Mouse (Mus musculus) ES-E14 (cell line): Measurements from ENCODE around the gene Gramd1b. TPM values are rescaled to one million over a fixed set of nuclear protein-coding genes. Genes with fewer than 3 reads are reported as not detected.

Experiments used
- DNase-seq: peaks from one replicate; pipeline ENCODE4 v3.0.0-alpha.2; 2013; ENCODE audit warnings: low read depth, low spot score
- H3K27ac ChIP-seq: 2 replicates; pipeline ENCODE4 v1.5.1; 2012; ENCODE audit warnings: low read depth, mild to moderate bottlenecking, low read length, moderate library complexity, mixed read lengths; ENCODE audit not compliant: poor library complexity, insufficient read depth, severe bottlenecking
- H3K36me3 ChIP-seq: 2 replicates; pipeline ENCODE4 v1.6.1; 2012; ENCODE audit warnings: mild to moderate bottlenecking, low read length, moderate library complexity, mixed read lengths; ENCODE audit not compliant: control insufficient read depth, poor library complexity, insufficient read depth, severe bottlenecking
- H3K4me1 ChIP-seq, 2 experiments: fragments of 150-350 bp in 1 of 2; sonication (generic) in 1 of 2; 2 replicates each; pipeline ENCODE4 v1.6.1; 2012; ENCODE audit warnings: low read length in 2 of 2, mild to moderate bottlenecking in 1 of 2, mixed read lengths in 1 of 2; ENCODE audit not compliant: control insufficient read depth in 2 of 2, insufficient read depth in 2 of 2, poor library complexity in 1 of 2
- H3K4me3 ChIP-seq, 2 experiments: fragments of 150-350 bp in 1 of 2; sonication (generic) in 1 of 2; 2 replicates each; pipeline ENCODE4 v1.5.1; 2012; ENCODE audit warnings: low read length in 2 of 2, low read depth in 1 of 2, mild to moderate bottlenecking in 1 of 2, mixed read lengths in 1 of 2; ENCODE audit not compliant: insufficient read depth in 1 of 2, poor library complexity in 1 of 2, severe bottlenecking in 1 of 2
- H3K9ac ChIP-seq: 2 replicates; pipeline ENCODE4 v1.6.1; 2012; ENCODE audit warnings: low read depth, mild to moderate bottlenecking, low read length, mixed read lengths; ENCODE audit not compliant: poor library complexity, insufficient read depth, severe bottlenecking
- H3K9me3 ChIP-seq: fragments of 150-350 bp; sonication (generic); 2 replicates; pipeline ENCODE4 v1.6.1; 2012; ENCODE audit warnings: low read depth, mild to moderate bottlenecking, low read length; ENCODE audit not compliant: control insufficient read depth, insufficient read depth
- CHD2 ChIP-seq: IDR thresholded peaks from 2 replicates; pipeline ENCODE4 v1.6.1; 2014; ENCODE audit warnings: mild to moderate bottlenecking, low read depth, low read length, inconsistent platforms
- HCFC1 ChIP-seq: IDR thresholded peaks from 2 replicates; pipeline ENCODE4 v1.6.1; 2012; ENCODE audit warnings: low read length, inconsistent platforms, borderline replicate concordance; ENCODE audit not compliant: insufficient read depth
- MAFK ChIP-seq: IDR thresholded peaks from 2 replicates; pipeline ENCODE4 v1.6.1; 2014; ENCODE audit warnings: mild to moderate bottlenecking, low read depth, low read length, inconsistent platforms; ENCODE audit not compliant: insufficient read depth
- ZC3H11A ChIP-seq: IDR thresholded peaks from 2 replicates; pipeline ENCODE4 v1.6.1; 2012; ENCODE audit warnings: low read depth, mild to moderate bottlenecking, inconsistent platforms, low read length, borderline replicate concordance
- ZNF384 ChIP-seq: IDR thresholded peaks from 2 replicates; pipeline ENCODE4 v1.6.1; 2012; ENCODE audit warnings: low read depth, low read length, inconsistent platforms
- in situ Hi-C, 2 experiments: fragments of 600-800 bp; cut with MboI; formaldehyde crosslinking; loops; one replicate each; pipeline ENCODE4 v1.15.1; 2025; ENCODE audit warnings: low sequenced_read_pairs in 2 of 2, inconsistent platforms in 1 of 2; ENCODE audit not compliant: unreplicated experiment in 2 of 2
- total RNA-seq: library from RNA; depleted of rRNA; stranded (reverse); fragments of 300-350 nt; gene quantifications from 2 replicates; pipeline ENCODE4 v1.2.3, GENCODE M21; 2012

The Gramd1b gene
- total RNA-seq, 1 experiment = 24.1 TPM

DNA sequence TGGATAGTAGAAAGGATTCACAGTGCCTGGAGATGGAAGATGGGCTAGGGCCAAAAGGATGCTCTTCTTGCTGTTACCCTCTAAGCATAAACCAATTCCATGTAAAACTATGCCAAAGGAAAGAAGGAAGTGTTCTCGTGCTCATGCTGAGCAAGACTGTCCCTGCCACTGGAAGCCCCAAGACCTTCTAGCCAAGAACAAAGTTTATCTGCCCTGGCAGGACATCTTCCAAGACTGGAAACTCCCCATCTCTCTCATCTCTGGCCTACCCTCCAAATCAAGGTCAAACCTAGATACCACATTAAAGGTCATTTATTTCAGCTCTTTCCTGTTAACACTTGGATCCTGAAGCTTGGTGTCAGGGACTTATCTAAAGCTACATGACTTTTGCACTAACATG is 236.3 kb downstream of the Gramd1b start:
- Histone ChIP-seq H3K4me1 (peaks cover 0 to 5% of the 10 kb centered on the region in 2 experiments; a peak in 3 of 4 replicates), H3K9ac (no peak overlapping the region), H3K36me3 (peaks cover 18% of the 10 kb centered on the region), H3K9me3 (no peaks in the 10 kb centered on the region), H3K27ac (no peak overlapping the region), H3K4me3 (no peak overlapping the region)
- no peak for TF ChIP-seq HCFC1
- no peak for TF ChIP-seq MAFK
- no peak for TF ChIP-seq ZNF384
- no peak for TF ChIP-seq ZC3H11A
- TF ChIP-seq CHD2 = no peak
- DNase-seq = no peak
- in situ Hi-C loops = no loop called here

DNA sequence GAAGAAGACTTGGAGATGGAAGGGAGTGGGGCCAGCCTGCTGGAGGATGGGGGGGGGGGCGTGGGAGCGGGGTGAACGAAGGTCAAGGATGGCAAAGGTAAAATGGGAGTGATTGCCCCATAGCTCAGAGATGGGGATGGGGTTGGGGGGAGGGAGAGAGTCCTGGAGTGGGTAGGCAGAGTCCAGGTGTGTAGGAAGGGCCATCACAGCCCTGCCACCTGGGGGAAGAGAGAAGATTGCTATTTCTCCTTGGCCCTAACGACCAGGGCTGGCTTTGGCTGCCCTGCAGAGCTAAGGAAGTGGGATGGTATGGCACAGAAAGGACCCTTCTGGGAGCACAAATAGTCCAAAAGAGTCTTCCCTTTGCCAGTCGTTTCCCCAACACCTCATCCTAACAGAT is 237.0 kb downstream of the Gramd1b start:
- peaks cover 0 to 5% of the 10 kb centered on the region in 2 experiments; a peak in 3 of 4 replicates for H3K4me1 ChIP-seq
- no peak overlapping the region for H3K27ac ChIP-seq
- H3K4me3 ChIP-seq = no peak overlapping the region
- no peaks in the 10 kb centered on the region for H3K9me3 ChIP-seq
- H3K36me3 ChIP-seq = peaks cover 12% of the 10 kb centered on the region
- H3K9ac ChIP-seq = no peak overlapping the region
- TF ChIP-seq CHD2 (no peak), MAFK (no peak), ZNF384 (no peak), ZC3H11A (no peak), HCFC1 (no peak)
- no peak for DNase-seq
- in situ Hi-C loops = no loop called here

DNA sequence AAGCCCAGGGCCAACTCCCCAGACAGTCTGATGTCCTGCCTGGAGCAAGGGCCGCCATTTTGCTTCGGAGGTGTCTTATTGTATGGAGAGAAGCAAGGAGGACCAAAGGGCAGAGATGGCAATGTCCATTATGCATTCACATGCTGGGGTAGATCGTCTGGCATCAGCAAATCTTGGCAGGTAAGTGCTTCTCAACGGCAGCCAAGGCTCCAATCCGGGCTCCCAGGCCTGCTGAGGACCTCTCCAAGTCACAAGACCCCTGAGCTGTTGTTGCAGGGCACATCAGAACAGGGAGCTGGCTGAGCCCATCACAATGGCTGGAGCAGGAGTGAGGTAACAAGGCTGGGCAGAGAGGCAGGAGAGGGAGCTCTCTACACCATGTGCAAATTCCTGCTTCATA is 237.4 kb downstream of the Gramd1b start:
- no peak overlapping the region for H3K9ac ChIP-seq
- H3K36me3 ChIP-seq = peaks cover 12% of the 10 kb centered on the region
- no peak overlapping the region for H3K4me3 ChIP-seq
- in situ Hi-C loops = no loop called here
- TF ChIP-seq CHD2 = no peak
- no peak for TF ChIP-seq HCFC1
- no peak for TF ChIP-seq ZC3H11A
- no peak for TF ChIP-seq MAFK
- TF ChIP-seq ZNF384 = no peak
- DNase-seq = no peak
- H3K27ac ChIP-seq = no peak overlapping the region
- no peaks in the 10 kb centered on the region for H3K9me3 ChIP-seq
- H3K4me1 ChIP-seq = peaks cover 0 to 5% of the 10 kb centered on the region in 2 experiments; a peak in 3 of 4 replicates

DNA sequence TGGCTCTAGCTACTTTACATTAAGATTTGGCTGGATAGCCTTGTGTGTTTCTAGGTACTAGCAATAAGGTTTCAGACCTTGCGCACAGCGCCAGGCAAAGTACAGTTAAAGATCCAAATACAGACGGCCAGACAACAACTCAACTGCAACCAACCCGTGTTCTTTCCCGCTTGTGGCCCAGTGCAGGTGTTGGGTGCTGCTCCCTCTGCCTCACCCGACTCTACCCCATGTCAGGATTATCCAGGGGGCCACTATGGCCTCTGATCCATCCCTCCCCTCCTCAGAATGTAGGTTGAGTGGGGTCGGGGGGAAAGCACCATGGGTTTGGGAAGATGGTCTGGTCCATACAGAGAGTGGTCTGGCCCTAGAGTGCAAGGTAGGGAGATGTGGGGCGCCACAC is 237.9 kb downstream of the Gramd1b start:
- peaks cover 0 to 5% of the 10 kb centered on the region in 2 experiments; a peak in 3 of 4 replicates for H3K4me1 ChIP-seq
- no peak overlapping the region for H3K27ac ChIP-seq
- DNase-seq = no peak
- H3K4me3 ChIP-seq = no peak overlapping the region
- in situ Hi-C loops = no loop called here
- no peak overlapping the region for H3K9ac ChIP-seq
- no peaks in the 10 kb centered on the region for H3K9me3 ChIP-seq
- TF ChIP-seq HCFC1 (no peak), CHD2 (no peak), ZC3H11A (no peak), ZNF384 (no peak), MAFK (no peak)
- H3K36me3 ChIP-seq = peaks cover 12% of the 10 kb centered on the region

DNA sequence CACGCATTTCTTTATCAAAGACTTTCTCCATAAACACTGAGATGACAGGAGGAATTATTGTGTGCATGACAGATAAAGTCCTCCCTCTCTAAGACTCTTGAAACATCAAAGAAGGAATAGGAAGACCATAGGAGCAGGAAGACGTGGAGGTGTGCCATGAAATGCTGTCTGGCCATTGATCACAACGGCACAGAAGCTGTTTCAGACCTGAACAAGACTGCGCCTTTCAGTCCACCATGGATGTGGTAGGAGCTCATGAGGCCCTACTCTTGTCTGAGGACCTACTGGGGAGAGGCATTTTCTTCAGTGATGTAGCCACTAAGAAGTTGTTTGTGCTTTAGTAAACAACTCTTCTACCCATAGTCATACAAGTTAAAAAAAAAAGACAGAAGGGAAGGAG is 238.7 kb downstream of the Gramd1b start:
- TF ChIP-seq ZC3H11A (no peak), ZNF384 (no peak), HCFC1 (no peak), MAFK (no peak), CHD2 (no peak)
- Histone ChIP-seq H3K27ac (no peak overlapping the region), H3K4me1 (peaks cover 0 to 4% of the 10 kb centered on the region in 2 experiments; a peak in 3 of 4 replicates), H3K4me3 (no peak overlapping the region), H3K36me3 (peaks cover 10% of the 10 kb centered on the region), H3K9ac (no peak overlapping the region), H3K9me3 (no peaks in the 10 kb centered on the region)
- DNase-seq = no peak
- in situ Hi-C loops = no loop called here
